Mouse (Mus musculus) kidney, adult 2 months (tissue): ENCODE measurements around the gene Fbxl12.

Source experiments
- CTCF ChIP-seq: fragments of 200-500 bp; conservative IDR thresholded peaks from 2 replicates; pipeline ENCODE4 v1.5.1; 2011; ENCODE audit warnings: low read depth, mild to moderate bottlenecking, control low read depth, low read length, moderate library complexity, mixed read lengths; ENCODE audit not compliant: insufficient read depth, insufficient read length
- POLR2A ChIP-seq: fragments of 200-500 bp; IDR thresholded peaks from one replicate; pipeline ENCODE4 v1.6.1; 2011; ENCODE audit warnings: low read depth, low read length, control low read depth

DNA sequence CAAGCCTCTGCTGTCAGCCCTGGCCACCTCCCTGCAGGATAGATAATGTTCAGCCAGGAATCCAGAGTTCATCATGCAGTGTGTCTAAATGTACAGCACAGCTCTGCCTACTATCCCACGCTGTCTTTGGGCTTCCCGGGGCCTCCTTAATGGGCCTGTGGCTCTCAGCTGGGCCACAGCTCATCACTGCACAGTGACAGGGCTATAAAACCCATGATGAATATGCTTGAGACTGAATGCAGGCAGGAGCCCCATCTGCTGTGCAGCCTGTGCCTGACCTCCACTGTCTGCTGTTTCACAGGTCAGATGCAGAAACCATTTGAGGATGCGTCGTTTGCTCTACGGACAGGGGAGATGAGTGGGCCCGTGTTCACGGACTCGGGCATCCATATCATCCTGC lies 18.3 kb upstream of the Fbxl12 start:
- no peak for TF ChIP-seq CTCF
- TF ChIP-seq POLR2A = no peak
